ENCODE assay signal across 14 mouse cellular contexts in the genomic region with DNA sequence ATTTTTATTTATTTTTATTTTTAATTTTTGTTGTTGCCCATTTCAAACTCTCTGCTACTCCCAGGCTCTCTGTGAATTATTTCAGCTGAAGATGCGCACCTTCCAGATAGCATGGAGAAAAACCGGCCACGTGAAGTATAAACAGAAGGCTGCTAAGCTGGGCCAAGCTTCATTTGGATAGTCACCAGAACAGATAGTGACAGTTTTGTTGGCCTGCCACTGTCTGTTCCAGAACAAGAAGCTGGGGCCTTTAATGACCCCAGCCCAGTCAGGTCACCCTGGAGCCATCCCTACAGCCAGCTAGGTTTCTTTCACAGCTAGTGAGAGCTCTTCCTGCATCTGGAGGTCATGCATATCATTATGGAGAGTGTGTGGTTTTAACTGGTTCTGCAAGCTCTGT.
A peak's percentile ranks its signal among the peaks of the same experiment; 100 is the strongest.
DNase-seq lines count a peak whose midpoint lies in the region; ATAC-seq lines count a peak whose summit lies in the region.
"Had no signal": no experiment of that assay in that cellular context is flagged by ENCODE, and none has a peak within 500 bp of the region (broad histone marks: within the 10 kb centered on the region; RNA-seq: fewer than 3 reads in every experiment).

No protein-coding gene starts in this region.

- intact Hi-C loops in left cerebral cortex, postnatal 4 days (cut with DNase I), result no loop called here

- ATAC-seq in monocyte, adult 5-6 weeks (replicated peaks; ENCODE audit: insufficient number of reproducible peaks, low FRiP score, low TSS enrichment, poor library complexity, severe bottlenecking), result no peak
- ATAC-seq: forebrain, embryonic 13.5 days; forebrain, postnatal 0 days; hindbrain, embryonic 16.5 days had no signal

- DNase-seq in cerebellum, postnatal 10 days, result peak; percentile 78 to 79
- DNase-seq in cerebellum, adult 11 months, result no peak
- peak; percentile 34 for DNase-seq in left cerebral cortex, postnatal 4 days
- DNase-seq in left cerebral cortex, adult 8-10 months (ENCODE audit: low spot score in 2 of 2), result no peak
- peak; percentile 12 for DNase-seq in retina, postnatal 1 day
- DNase-seq in retina, embryonic 14.5 days (ENCODE audit: low spot score), result no peak
- DNase-seq: adrenal gland, postnatal 25 days; forebrain, postnatal 0 days; gastrocnemius, postnatal 14 days; heart, postnatal 36 days; kidney, adult 11 months had no signal

Comparison
In these comparisons a context has a peak if more than half of its experiments do, and no peak if none do; other contexts are left out.
1. DNase-seq: peak in cerebellum, postnatal 10 days (2 of 2), left cerebral cortex, postnatal 4 days (single experiment) and retina, postnatal 1 day (single experiment); none in cerebellum, adult 11 months (single experiment), left cerebral cortex, adult 8-10 months (0 of 2) and retina, embryonic 14.5 days (single experiment).